Comparison of ENCODE assay signal across 13 mouse cellular contexts in genomic region chr2:157992501-157992900, GRCm38 (mm10).
"Had no signal": no experiment of that assay in that cellular context is flagged by ENCODE, and none has a peak within 500 bp of the region (broad histone marks: within the 10 kb centered on the region; RNA-seq: fewer than 3 reads in every experiment).

No protein-coding gene starts in this region.

- H3K4me2 ChIP-seq: intestine, embryonic 15.5 days; limb, embryonic 15.5 days; liver, embryonic 12.5 days; lung, embryonic 14.5 days; midbrain, embryonic 11.5 days; midbrain, embryonic 15.5 days had no signal

- ATAC-seq: intestine, embryonic 15.5 days; liver, embryonic 12.5 days; midbrain, embryonic 15.5 days had no signal

- H3K27me3 ChIP-seq: intestine, embryonic 15.5 days; limb, embryonic 15.5 days; liver, embryonic 12.5 days; megakaryocyte, embryonic 14.5 days; midbrain, embryonic 15.5 days had no signal

- DNase-seq: layer of hippocampus, adult 9-11 months; layer of hippocampus, postnatal 36 days; lung, embryonic 14.5 days; lung, postnatal 10 days; lung, postnatal 4 days; thymus, adult 18-20 months; thymus, postnatal 14 days had no signal

- H3K27ac ChIP-seq: intestine, embryonic 15.5 days; limb, embryonic 15.5 days; liver, embryonic 12.5 days had no signal

- H3K4me1 ChIP-seq: limb, embryonic 15.5 days; liver, embryonic 12.5 days had no signal

- H3K9ac ChIP-seq: intestine, embryonic 15.5 days; limb, embryonic 15.5 days; liver, embryonic 12.5 days; lung, embryonic 14.5 days; midbrain, embryonic 15.5 days had no signal

- H3K9me3 ChIP-seq: intestine, embryonic 15.5 days; limb, embryonic 15.5 days; liver, embryonic 12.5 days; megakaryocyte, embryonic 14.5 days; midbrain, embryonic 15.5 days had no signal

- H3K4me3 ChIP-seq: intestine, embryonic 15.5 days; limb, embryonic 15.5 days; liver, embryonic 12.5 days; megakaryocyte, embryonic 14.5 days; midbrain, embryonic 15.5 days had no signal
